ENCODE assay signal across 35 mouse cellular contexts in the genomic region with DNA sequence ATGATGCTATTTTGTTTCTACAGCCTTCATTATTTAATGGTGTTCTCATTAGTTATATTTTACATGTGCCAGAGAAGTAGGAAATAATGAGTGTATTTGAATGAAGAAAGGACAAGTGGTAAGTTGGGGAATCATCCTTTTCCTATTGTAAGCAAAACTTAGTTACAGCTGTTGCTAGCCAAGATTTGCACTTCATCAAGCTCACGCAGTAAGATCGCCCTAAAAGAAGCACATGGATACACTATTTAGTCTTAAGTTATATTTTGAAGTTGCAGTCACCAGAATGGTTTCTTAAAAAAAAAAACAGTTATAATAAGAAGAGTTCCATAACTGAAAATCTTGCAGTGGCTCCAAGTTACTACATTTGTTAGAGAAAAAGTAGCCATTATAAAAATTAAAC.
"Had no signal": no experiment of that assay in that cellular context is flagged by ENCODE, and none has a peak within 500 bp of the region (broad histone marks: within the 10 kb centered on the region; RNA-seq: fewer than 3 reads in every experiment).

No protein-coding gene starts in this region.

- DNase-seq: heart, adult 18-20 months; heart, adult 2 months; heart, postnatal 10 days; heart, postnatal 14 days; heart, postnatal 36 days; heart, postnatal 4 days; kidney, adult 11 months; kidney, adult 18-20 months; kidney, adult 2 months; kidney, adult 8-10 months; kidney, adult 9 months; kidney, postnatal 10 days; kidney, postnatal 14 days; kidney, postnatal 25 days; kidney, postnatal 36 days; kidney, postnatal 4 days; layer of hippocampus, adult 9-11 months had no signal

- H3K4me2 ChIP-seq: heart, embryonic 11.5 days; heart, embryonic 12.5 days; heart, embryonic 13.5 days; heart, embryonic 15.5 days; hindbrain, embryonic 12.5 days; hindbrain, embryonic 13.5 days; hindbrain, embryonic 14.5 days; hindbrain, embryonic 15.5 days; intestine, embryonic 15.5 days; kidney, embryonic 15.5 days had no signal

- H3K27ac ChIP-seq: heart, adult 2 months; heart, embryonic 10.5 days; heart, embryonic 13.5 days; heart, embryonic 15.5 days; hindbrain, embryonic 10.5 days; hindbrain, embryonic 12.5 days; hindbrain, embryonic 13.5 days; hindbrain, embryonic 14.5 days; hindbrain, embryonic 15.5 days; hindbrain, postnatal 0 days; intestine, embryonic 15.5 days; kidney, embryonic 15.5 days; kidney, postnatal 0 days; layer of hippocampus, adult 2 months had no signal

- H3K36me3 ChIP-seq: heart, embryonic 10.5 days; heart, embryonic 12.5 days; heart, embryonic 13.5 days; heart, embryonic 15.5 days; hindbrain, embryonic 10.5 days; hindbrain, embryonic 12.5 days; hindbrain, embryonic 13.5 days; hindbrain, embryonic 15.5 days; intestine, embryonic 15.5 days; kidney, embryonic 15.5 days had no signal

- H3K4me1 ChIP-seq: heart, embryonic 10.5 days; heart, embryonic 12.5 days; heart, embryonic 13.5 days; heart, embryonic 15.5 days; hindbrain, embryonic 10.5 days; hindbrain, embryonic 12.5 days; hindbrain, embryonic 13.5 days; hindbrain, embryonic 15.5 days; intestine, embryonic 15.5 days; kidney, embryonic 15.5 days had no signal

- H3K27me3 ChIP-seq: heart, embryonic 12.5 days; heart, embryonic 13.5 days; heart, embryonic 15.5 days; hindbrain, embryonic 12.5 days; hindbrain, embryonic 13.5 days; hindbrain, embryonic 15.5 days; intestine, embryonic 15.5 days; kidney, embryonic 15.5 days had no signal

- ATAC-seq: hindbrain, embryonic 16.5 days; hindbrain, postnatal 0 days; inflammation-experienced regulatory T-cells, adult 6 months; intestine, embryonic 15.5 days; intestine, postnatal 0 days had no signal

- H3K9ac ChIP-seq: heart, embryonic 12.5 days; heart, embryonic 13.5 days; heart, embryonic 15.5 days; hindbrain, embryonic 12.5 days; hindbrain, embryonic 13.5 days; hindbrain, embryonic 14.5 days; hindbrain, embryonic 15.5 days; intestine, embryonic 15.5 days; kidney, embryonic 15.5 days had no signal

- H3K9me3 ChIP-seq: heart, embryonic 10.5 days; heart, embryonic 12.5 days; heart, embryonic 13.5 days; hindbrain, embryonic 10.5 days; hindbrain, embryonic 12.5 days; hindbrain, embryonic 13.5 days; hindbrain, embryonic 15.5 days; intestine, embryonic 15.5 days; kidney, embryonic 15.5 days had no signal

- H3K4me3 ChIP-seq: heart, adult 2 months; heart, embryonic 10.5 days; heart, embryonic 12.5 days; heart, embryonic 13.5 days; heart, embryonic 15.5 days; hindbrain, embryonic 10.5 days; hindbrain, embryonic 12.5 days; hindbrain, embryonic 13.5 days; hindbrain, embryonic 15.5 days; intestine, embryonic 15.5 days; kidney, embryonic 15.5 days; layer of hippocampus, adult 2 months had no signal
